Mouse (Mus musculus) heart, embryonic 14.5 days (tissue): ENCODE data around the gene Arid2. TPM values are rescaled to one million over a fixed set of nuclear protein-coding genes. Genes with fewer than 3 reads are reported as not detected.

Experiments
- ATAC-seq: fragments of 200-750 bp; cut with Nextera tagmentation; 2 replicates; pipeline ENCODE4 v1.8.0; 2017; ENCODE audit warnings: low read depth, moderate TSS enrichment; ENCODE audit not compliant: insufficient number of reproducible peaks, insufficient read depth, low FRiP score
- H3K27ac ChIP-seq, 2 experiments: fragments of 200-500 bp in 1 of 2; fragments of 300-500 bp in 1 of 2; sonication (generic) in 1 of 2; replicated peaks in 1 of 2; 2 replicates each; pipeline ENCODE4 v1.5.1; 2012 to 2014; ENCODE audit warnings: low read depth in 2 of 2, low read length in 2 of 2, control low read depth in 1 of 2, mild to moderate bottlenecking in 1 of 2, mixed read lengths in 1 of 2; ENCODE audit not compliant: control insufficient read depth in 1 of 2, insufficient read depth in 1 of 2
- H3K27me3 ChIP-seq: fragments of 300-500 bp; sonication (generic); 2 replicates; pipeline ENCODE4 v1.6.1; 2014; ENCODE audit warnings: mild to moderate bottlenecking, low read length, control low read depth; ENCODE audit not compliant: control insufficient read depth, insufficient read depth
- H3K36me3 ChIP-seq: fragments of 300-500 bp; sonication (generic); 2 replicates; pipeline ENCODE4 v1.6.1; 2014; ENCODE audit warnings: mild to moderate bottlenecking, control low read depth, low read length, mixed read lengths; ENCODE audit not compliant: control insufficient read depth, insufficient read depth
- H3K4me1 ChIP-seq, 2 experiments: fragments of 200-500 bp in 1 of 2; fragments of 300-500 bp in 1 of 2; sonication (generic) in 1 of 2; 2 replicates each; pipeline ENCODE4 v1.6.1; 2012 to 2014; ENCODE audit warnings: low read length in 2 of 2, control low read depth in 1 of 2, mixed read lengths in 1 of 2; ENCODE audit not compliant: control insufficient read depth in 2 of 2, insufficient read depth in 2 of 2
- H3K4me2 ChIP-seq: fragments of 300-500 bp; sonication (generic); 2 replicates; pipeline ENCODE4 v1.6.1; 2014; ENCODE audit warnings: mild to moderate bottlenecking, low read length
- H3K4me3 ChIP-seq, 2 experiments: fragments of 200-500 bp in 1 of 2; fragments of 300-500 bp in 1 of 2; sonication (generic) in 1 of 2; 2 replicates each; pipeline ENCODE4 v1.5.1; 2012 to 2014; ENCODE audit warnings: low read length in 2 of 2, mild to moderate bottlenecking in 2 of 2, control low read depth in 1 of 2, low read depth in 1 of 2, moderate library complexity in 1 of 2; ENCODE audit not compliant: control insufficient read depth in 1 of 2, insufficient read depth in 1 of 2
- H3K9ac ChIP-seq: fragments of 300-500 bp; sonication (generic); 2 replicates; pipeline ENCODE4 v1.6.1; 2014; ENCODE audit warnings: mild to moderate bottlenecking, low read length
- H3K9me3 ChIP-seq: fragments of 300-500 bp; sonication (generic); 2 replicates; pipeline ENCODE4 v1.6.1; 2016; ENCODE audit warnings: low read length, control low read depth; ENCODE audit not compliant: control insufficient read depth
- WGBS: fragments of 180-500 bp; shearing (Covaris S2); extraction: QIAGEN DNeasy Blood & Tissue Kit; methylation state at CpG from one replicate; pipeline ENCODE4 v1.1.7; 2014; 5-methylcytosine and 5-hydroxymethylcytosine counted together
- polyA plus RNA-seq: library from polyadenylated mRNA; unstranded; fragments of >200 nt; fragmentation: Nextera tagmentation; extraction: Ambion mirVana; gene quantifications from 2 replicates; pipeline ENCODE4 v1.2.1, GENCODE M21; 2014

The Arid2 gene
- polyA plus RNA-seq, 1 experiment from 2014 or later: 19.4 TPM

DNA sequence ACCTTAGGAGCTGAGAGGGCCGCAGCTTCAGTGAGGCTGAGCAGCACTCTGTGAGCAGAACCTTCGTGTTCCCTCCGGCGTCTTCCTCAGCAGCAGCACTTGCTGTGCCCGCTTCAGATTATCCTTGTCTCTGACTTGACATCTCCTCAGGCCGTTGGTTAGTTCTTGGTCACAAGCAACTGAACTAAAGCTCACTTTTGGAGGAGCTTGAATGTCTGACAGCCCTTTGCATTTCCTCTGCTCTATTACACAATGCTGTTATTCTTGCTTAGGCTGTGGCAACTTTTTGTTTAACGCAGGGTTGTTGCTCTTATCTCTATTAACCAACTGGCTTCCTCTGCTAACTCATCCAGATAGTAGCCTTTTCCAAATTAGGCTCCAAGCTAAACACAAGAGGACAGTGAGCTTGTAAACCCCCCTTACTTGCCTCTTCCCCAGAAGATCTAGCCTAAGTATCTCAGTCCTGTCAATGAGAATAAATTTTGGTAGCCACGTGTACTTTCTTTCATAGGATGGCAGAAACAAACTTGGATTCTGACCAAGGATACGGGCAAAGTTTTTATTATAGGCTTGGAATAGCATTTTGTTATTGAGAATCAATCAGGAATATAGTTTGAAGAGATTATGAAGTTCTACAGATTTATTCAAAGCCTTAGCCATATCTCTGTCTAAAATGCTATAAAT lies 11.4 kb upstream of the Arid2 start:
- H3K4me2 ChIP-seq: no peak overlapping the region
- H3K4me1 ChIP-seq: peaks cover 29 to 57% of the 10 kb centered on the region in 2 experiments

DNA sequence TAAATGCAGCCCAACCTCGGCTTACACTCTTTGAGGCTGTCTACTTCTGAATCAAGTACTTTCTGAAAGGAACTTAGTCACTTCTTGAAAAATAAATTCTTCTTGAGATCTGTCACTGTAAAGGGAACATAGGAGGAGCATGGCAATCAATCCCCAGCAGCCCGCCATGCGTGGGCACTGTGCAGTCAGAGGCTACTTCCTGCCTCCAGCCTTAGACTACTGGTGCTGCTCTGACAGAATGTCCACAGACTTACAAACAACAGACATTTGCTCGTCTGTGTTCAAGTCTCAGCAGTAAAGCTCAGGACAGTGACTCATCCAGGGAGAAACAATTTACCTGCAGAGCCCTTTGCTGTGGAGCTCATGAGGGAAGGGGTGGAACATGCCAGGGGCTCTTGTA lies 10.3 kb upstream of the Arid2 start:
- H3K27ac ChIP-seq: no peak overlapping the region
- H3K27me3 ChIP-seq: no peaks in the 10 kb centered on the region
- no peak for ATAC-seq
- peaks cover 46% of the 10 kb centered on the region for H3K36me3 ChIP-seq
- H3K9me3 ChIP-seq: peaks cover 3% of the 10 kb centered on the region; the same call in 1 of the 2 replicates
- WGBS: 59% methylated on average over 4 of the region's 4 CpGs
- H3K4me1 ChIP-seq: peaks cover 35 to 59% of the 10 kb centered on the region in 2 experiments
- no peak overlapping the region for H3K4me2 ChIP-seq
- H3K9ac ChIP-seq: no peak overlapping the region
- H3K4me3 ChIP-seq: no peak overlapping the region

More for the DNA sequence above, 11.4 kb upstream of the Arid2 start:
- no peak for ATAC-seq
- Histone ChIP-seq H3K36me3 (peaks cover 43% of the 10 kb centered on the region), H3K27ac (peak overlapping the region; percentile 16 to 17; a peak in 1 of 4 replicates), H3K4me3 (no peak overlapping the region), H3K27me3 (no peaks in the 10 kb centered on the region), H3K9ac (no peak overlapping the region), H3K9me3 (peaks cover 3% of the 10 kb centered on the region; the same call in 1 of the 2 replicates)
- 45% methylated on average over 9 of the region's 9 CpGs for WGBS

DNA sequence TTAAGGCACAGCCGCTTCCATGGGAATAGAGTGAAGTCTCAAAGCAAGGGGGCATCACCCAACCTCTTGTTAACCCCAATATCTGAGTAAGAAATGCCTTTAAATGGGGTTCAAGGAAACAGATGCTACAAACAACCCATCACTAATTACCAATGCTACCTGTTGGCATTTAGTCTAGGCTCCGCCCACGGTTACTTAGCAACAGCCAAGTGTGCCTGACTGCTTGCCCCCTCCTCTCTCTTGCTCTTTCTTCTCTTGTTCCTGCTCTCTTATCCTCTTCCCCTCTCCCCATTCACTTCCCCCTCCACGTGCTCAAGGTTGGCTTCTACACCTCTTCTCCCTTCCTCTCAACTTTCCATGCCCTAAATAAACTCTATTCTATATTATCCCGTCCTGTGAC lies 6.1 kb upstream of the Arid2 start:
- Histone ChIP-seq H3K4me3 (no peak overlapping the region), H3K27ac (peak overlapping the region in 1 of 2 experiments; percentile 25; a peak in 1 of 4 replicates), H3K9me3 (peaks cover 3% of the 10 kb centered on the region; the same call in 1 of the 2 replicates), H3K36me3 (peaks cover 38% of the 10 kb centered on the region), H3K9ac (no peak overlapping the region), H3K4me1 (peaks cover 23 to 49% of the 10 kb centered on the region in 2 experiments), H3K27me3 (no peaks in the 10 kb centered on the region), H3K4me2 (no peak overlapping the region)
- ATAC-seq: no peak
- WGBS: 74% methylated on average over 5 of the region's 5 CpGs

DNA sequence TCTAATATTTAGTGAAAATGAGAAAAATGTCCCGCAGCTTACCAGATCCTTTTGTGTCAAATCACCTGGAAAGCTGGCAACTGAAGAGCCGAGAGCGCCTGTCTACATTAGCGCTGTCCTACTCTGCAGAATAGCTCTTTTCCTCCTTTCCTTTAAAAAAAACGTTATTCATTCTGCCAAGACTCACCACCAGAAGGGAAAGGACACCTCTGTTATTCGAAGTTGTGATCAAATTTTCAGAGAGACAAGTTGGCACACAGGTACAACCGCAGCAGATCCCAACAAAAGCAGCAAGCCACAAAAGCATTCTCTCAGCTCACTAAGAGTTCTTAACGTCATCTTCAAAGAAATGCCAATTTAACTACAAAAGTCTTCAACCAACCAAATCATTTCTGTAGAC lies 4.2 kb upstream of the Arid2 start:
- WGBS: 74% methylated on average over 8 of the region's 8 CpGs
- H3K9ac ChIP-seq: peak overlapping the region; percentile 100
- H3K4me2 ChIP-seq: peak overlapping the region; percentile 86
- no peak for ATAC-seq
- peaks cover 16 to 38% of the 10 kb centered on the region in 2 experiments for H3K4me1 ChIP-seq
- H3K9me3 ChIP-seq: peaks cover 3% of the 10 kb centered on the region; the same call in 1 of the 2 replicates
- peak overlapping the region; percentile 8 to 79; a peak in 3 of 4 replicates for H3K4me3 ChIP-seq
- no peaks in the 10 kb centered on the region for H3K27me3 ChIP-seq
- H3K27ac ChIP-seq: peak overlapping the region in 1 of 2 experiments; percentile 100; a peak in 1 of 4 replicates
- H3K36me3 ChIP-seq: peaks cover 28% of the 10 kb centered on the region

DNA sequence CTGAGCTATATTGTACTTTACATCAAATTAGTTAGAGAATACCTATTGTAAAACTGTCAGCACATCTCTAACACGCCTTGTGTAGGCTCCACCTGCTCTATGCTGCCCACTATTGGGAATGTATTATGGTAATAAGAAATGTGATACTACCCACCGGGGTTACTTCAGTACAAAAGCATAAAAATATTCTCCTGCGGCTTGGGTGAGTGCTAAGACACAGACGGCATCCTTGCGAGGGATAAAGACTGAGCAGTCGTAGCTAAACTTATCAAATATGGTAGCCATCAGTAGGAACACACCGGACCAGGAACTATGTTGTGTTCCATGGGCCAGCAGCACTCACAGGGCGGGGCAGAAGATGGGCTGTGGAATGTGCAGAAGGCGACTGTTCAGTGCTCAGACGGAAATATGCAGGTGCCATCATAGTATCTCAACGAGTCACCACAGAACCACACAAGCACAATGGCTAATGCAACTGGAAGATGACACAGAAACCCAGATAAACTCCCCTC lies 3.3 kb upstream of the Arid2 start:
- H3K36me3 ChIP-seq: peaks cover 20% of the 10 kb centered on the region
- peaks cover 16 to 38% of the 10 kb centered on the region in 2 experiments for H3K4me1 ChIP-seq
- peak overlapping the region; percentile 100 for H3K9ac ChIP-seq
- H3K4me2 ChIP-seq: peak overlapping the region; percentile 86
- H3K4me3 ChIP-seq: peak overlapping the region; percentile 79 to 95
- 9% methylated on average over 11 of the region's 11 CpGs for WGBS
- no peak for ATAC-seq
- H3K27ac ChIP-seq: peak overlapping the region; percentile 53 to 100
- H3K9me3 ChIP-seq: peaks cover 3% of the 10 kb centered on the region; the same call in 1 of the 2 replicates
- H3K27me3 ChIP-seq: no peaks in the 10 kb centered on the region

DNA sequence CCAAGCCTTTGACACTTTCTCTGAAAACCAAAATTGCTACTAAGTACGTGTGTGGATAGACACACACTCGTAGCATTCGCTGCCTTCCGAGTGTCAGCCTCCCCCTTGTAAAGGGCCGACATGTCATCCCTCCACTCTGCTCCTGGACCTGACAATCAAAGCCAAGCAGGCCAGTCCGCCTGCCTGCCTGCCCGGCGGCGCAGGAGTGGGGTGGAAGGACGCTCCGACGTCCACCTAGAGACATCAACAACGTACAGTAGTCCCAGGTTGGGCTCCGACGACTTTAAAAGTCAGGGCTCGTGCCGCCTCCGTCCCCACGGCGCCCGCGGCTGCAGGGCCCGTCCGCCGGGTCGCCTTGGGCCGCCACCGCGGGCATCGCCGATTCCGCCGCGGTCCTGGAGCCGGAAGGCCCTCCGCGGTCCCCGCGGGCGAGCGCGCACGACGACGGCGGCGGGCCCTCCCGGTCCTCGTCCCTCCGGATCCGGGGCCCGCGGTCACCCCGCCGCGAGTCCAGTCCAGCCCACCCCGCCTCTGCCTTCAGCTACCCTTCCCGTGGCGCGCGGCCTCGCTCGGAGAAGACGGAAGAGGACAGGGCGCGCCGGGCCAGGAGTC lies 2.5 kb upstream of the Arid2 start:
- Histone ChIP-seq H3K9ac (peak overlapping the region; percentile 100), H3K4me1 (peaks cover 14 to 43% of the 10 kb centered on the region in 2 experiments), H3K36me3 (peaks cover 12% of the 10 kb centered on the region; the same call in 1 of the 2 replicates), H3K27me3 (no peaks in the 10 kb centered on the region), H3K9me3 (peaks cover 3% of the 10 kb centered on the region; the same call in 1 of the 2 replicates), H3K4me3 (peak overlapping the region; percentile 79 to 95), H3K4me2 (peak overlapping the region; percentile 86), H3K27ac (peak overlapping the region; percentile 100)
- peak; percentile 29 for ATAC-seq
- WGBS: 0% methylated on average over 59 of the region's 67 CpGs

DNA sequence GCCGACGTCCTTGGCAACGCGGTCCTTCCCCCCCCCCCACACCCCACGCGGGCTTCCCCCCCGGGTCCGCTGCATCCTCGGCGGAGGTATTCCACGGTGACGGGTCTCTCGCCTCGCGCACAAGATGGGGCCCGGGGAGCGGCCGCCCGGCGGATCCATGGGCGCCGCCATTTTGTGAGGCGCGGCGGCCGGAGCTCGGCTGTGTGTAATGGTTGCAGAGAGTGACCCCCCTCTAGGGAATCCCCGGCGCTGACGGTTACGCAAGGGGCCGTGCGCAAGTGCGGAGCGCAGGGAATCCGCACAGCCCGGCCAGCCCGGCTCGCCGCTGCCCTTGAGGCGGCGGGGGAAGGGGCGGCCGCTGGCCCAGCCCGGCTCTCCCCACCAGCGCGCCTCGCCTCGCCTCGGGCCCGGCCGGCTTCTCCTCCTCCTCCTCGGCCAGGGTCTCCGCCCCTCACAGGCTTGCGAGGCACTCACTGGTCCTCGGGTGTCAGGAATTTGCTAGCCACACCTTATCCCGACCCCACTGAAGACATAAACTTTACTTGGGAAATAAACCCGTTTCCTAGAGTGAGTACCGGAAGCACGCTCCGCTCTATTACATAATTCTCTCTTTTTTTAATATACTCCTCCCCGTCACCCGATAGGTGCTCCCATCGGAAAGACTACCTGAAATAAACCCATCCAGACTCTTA lies 1.8 kb upstream of the Arid2 start:
- no peaks in the 10 kb centered on the region for H3K9me3 ChIP-seq
- H3K27ac ChIP-seq: peak overlapping the region; percentile 100
- peak overlapping the region; percentile 86 for H3K4me2 ChIP-seq
- no peaks in the 10 kb centered on the region for H3K27me3 ChIP-seq
- ATAC-seq: peak; percentile 82
- peak overlapping the region; percentile 79 to 95 for H3K4me3 ChIP-seq
- WGBS: under 1% methylated on average over 41 of the region's 64 CpGs
- peaks cover 9 to 42% of the 10 kb centered on the region in 2 experiments for H3K4me1 ChIP-seq
- H3K36me3 ChIP-seq: 0 out of 2 replicates have a peak, but pooled peaks cover 6% of the 10 kb centered on the region
- peak overlapping the region; percentile 100 for H3K9ac ChIP-seq
